In genomic region chr11:97542171-97543150, GRCm38 (mm10) we compare ENCODE assay signal across 20 mouse cellular contexts. TPM values are rescaled to one million over a fixed set of nuclear protein-coding genes. Genes with fewer than 3 reads are reported as not detected.
DNase-seq lines count a peak whose midpoint lies in the region; ATAC-seq and TF ChIP-seq lines count a peak whose summit lies in the region.
"Had no signal": no experiment of that assay in that cellular context is flagged by ENCODE, and none has a peak within 500 bp of the region (broad histone marks: within the 10 kb centered on the region; RNA-seq: fewer than 3 reads in every experiment).

No protein-coding gene starts in this region.

- TF ChIP-seq POLR2A in ES-Bruce4 (IDR thresholded peaks at IDR 0.05; ENCODE audit: insufficient read depth, low read length): no peak

- DNase-seq in forebrain, embryonic 11.5 days (ENCODE audit: low spot score): no peak
- DNase-seq in kidney, postnatal 25 days: no peak
- no peak for DNase-seq in heart, postnatal 36 days
- DNase-seq: gastrocnemius, postnatal 36 days; lung, postnatal 4 days; thymus, adult 2 months had no signal

- TF ChIP-seq CTCF in E14TG2a.4 (conservative IDR thresholded peaks at IDR 0.05; ENCODE audit: low read length) (no peak), ES-Bruce4 (IDR thresholded peaks at IDR 0.05; ENCODE audit: low read depth, low read length) (no peak)
- TF ChIP-seq CTCF in intestine, postnatal 0 days (IDR thresholded peaks at IDR 0.05; ENCODE audit: low read depth): no peak

- no peak overlapping the region for H3K4me3 ChIP-seq in forebrain, embryonic 15.5 days
- H3K4me3 ChIP-seq in forebrain, embryonic 11.5 days (ENCODE audit: low read depth, low read length): no peak overlapping the region
- no peak overlapping the region for H3K4me3 ChIP-seq in kidney, embryonic 15.5 days (replicated peaks)
- H3K4me3 ChIP-seq in E14TG2a.4 (replicated peaks; ENCODE audit: low read length) (peak overlapping the region; percentile 54), ES-Bruce4 (ENCODE audit: low read depth, low read length) (no peak overlapping the region)
- no peak overlapping the region for H3K4me3 ChIP-seq in intestine, postnatal 0 days (ENCODE audit: low read depth, low read length)
- H3K4me3 ChIP-seq: forebrain, embryonic 13.5 days; heart, embryonic 15.5 days; lung, embryonic 15.5 days had no signal

- no peak overlapping the region for H3K4me2 ChIP-seq in forebrain, embryonic 15.5 days (replicated peaks)
- H3K4me2 ChIP-seq in forebrain, embryonic 11.5 days (ENCODE audit: low read depth, low read length, severe bottlenecking): no peak overlapping the region
- H3K4me2 ChIP-seq in kidney, embryonic 15.5 days: no peak overlapping the region
- no peak overlapping the region for H3K4me2 ChIP-seq in intestine, postnatal 0 days (replicated peaks; ENCODE audit: low read depth)
- H3K4me2 ChIP-seq: forebrain, embryonic 13.5 days; heart, embryonic 15.5 days; lung, embryonic 15.5 days; midbrain, embryonic 11.5 days had no signal

- H3K4me1 ChIP-seq in forebrain, embryonic 15.5 days: peaks cover 71% of the 10 kb centered on the region
- peaks cover 11% of the 10 kb centered on the region for H3K4me1 ChIP-seq in forebrain, embryonic 11.5 days (replicated peaks; ENCODE audit: control insufficient read depth, insufficient read depth, low read length)
- peaks cover 58% of the 10 kb centered on the region for H3K4me1 ChIP-seq in kidney, embryonic 15.5 days
- H3K4me1 ChIP-seq in E14TG2a.4 (replicated peaks; ENCODE audit: low read depth, low read length) (peaks cover 67% of the 10 kb centered on the region), ES-Bruce4 (ENCODE audit: control insufficient read depth, insufficient read depth, low read length) (peaks cover 3% of the 10 kb centered on the region)
- H3K4me1 ChIP-seq in intestine, postnatal 0 days (replicated peaks; ENCODE audit: control insufficient read depth, insufficient read depth, low read length): no peaks in the 10 kb centered on the region

- H3K27me3 ChIP-seq in forebrain, embryonic 15.5 days: peaks cover 5% of the 10 kb centered on the region; the same call in 1 of the 2 replicates
- H3K27me3 ChIP-seq in forebrain, embryonic 11.5 days (ENCODE audit: control insufficient read depth, insufficient read depth, low read length): peaks cover 14% of the 10 kb centered on the region
- H3K27me3 ChIP-seq in kidney, embryonic 15.5 days: peaks cover 72% of the 10 kb centered on the region
- H3K27me3 ChIP-seq in E14TG2a.4 (ENCODE audit: insufficient read depth, low read length): peaks cover 76% of the 10 kb centered on the region
- no peaks in the 10 kb centered on the region for H3K27me3 ChIP-seq in ES-Bruce4 (ENCODE audit: control insufficient read depth, insufficient read depth, low read length, poor library complexity, severe bottlenecking)
- H3K27me3 ChIP-seq in intestine, postnatal 0 days (replicated peaks; ENCODE audit: control insufficient read depth, insufficient read depth, low read length): peaks cover 58% of the 10 kb centered on the region

- TF ChIP-seq EP300 in ES-Bruce4 (IDR thresholded peaks at IDR 0.05; ENCODE audit: insufficient read depth, low read depth, low read length): 0 out of 2 replicates have a peak, but pooled peaks have one; percentile 22

- no peaks in the 10 kb centered on the region for H3K36me3 ChIP-seq in forebrain, embryonic 15.5 days
- H3K36me3 ChIP-seq in forebrain, embryonic 11.5 days (ENCODE audit: control insufficient read depth, insufficient read depth, low read length): no peaks in the 10 kb centered on the region
- H3K36me3 ChIP-seq in kidney, embryonic 15.5 days: no peaks in the 10 kb centered on the region
- H3K36me3 ChIP-seq in E14TG2a.4 (ENCODE audit: insufficient read depth, low read length): no peaks in the 10 kb centered on the region
- no peaks in the 10 kb centered on the region for H3K36me3 ChIP-seq in ES-Bruce4 (ENCODE audit: control insufficient read depth, insufficient read depth, low read length, poor library complexity, severe bottlenecking)
- H3K36me3 ChIP-seq in intestine, postnatal 0 days (ENCODE audit: control insufficient read depth, insufficient read depth): no peaks in the 10 kb centered on the region
- H3K36me3 ChIP-seq: heart, embryonic 15.5 days; lung, embryonic 15.5 days had no signal

- no peak overlapping the region for H3K9ac ChIP-seq in forebrain, embryonic 15.5 days (replicated peaks)
- H3K9ac ChIP-seq in forebrain, embryonic 11.5 days (ENCODE audit: low read length): no peak overlapping the region
- H3K9ac ChIP-seq in kidney, embryonic 15.5 days: no peak overlapping the region
- no peak overlapping the region for H3K9ac ChIP-seq in ES-Bruce4 (ENCODE audit: low read depth, poor library complexity, severe bottlenecking)
- no peak overlapping the region for H3K9ac ChIP-seq in intestine, postnatal 0 days (ENCODE audit: low read depth, low read length)
- H3K9ac ChIP-seq: heart, embryonic 15.5 days; liver, embryonic 14.5 days; lung, embryonic 15.5 days had no signal

- intact Hi-C loops in heart, postnatal 36 days (cut with DNase I): no loop called here

- H3K27ac ChIP-seq in forebrain, embryonic 15.5 days (replicated peaks): peak overlapping the region; percentile 50; the same call in 1 of the 2 replicates
- no peak overlapping the region for H3K27ac ChIP-seq in forebrain, embryonic 11.5 days (ENCODE audit: low read depth, low read length)
- H3K27ac ChIP-seq in kidney, embryonic 15.5 days: no peak overlapping the region
- no peak overlapping the region for H3K27ac ChIP-seq in ES-Bruce4 (ENCODE audit: insufficient read depth, low read length)
- no peak overlapping the region for H3K27ac ChIP-seq in intestine, postnatal 0 days (ENCODE audit: low read depth, low read length)
- H3K27ac ChIP-seq: heart, embryonic 15.5 days; liver, embryonic 14.5 days; lung, embryonic 15.5 days had no signal

- WGBS in forebrain, embryonic 15.5 days: 82% methylated on average over 22 of the region's 22 CpGs
- WGBS in forebrain, embryonic 11.5 days: 79% methylated on average over 22 of the region's 22 CpGs
- WGBS in kidney, embryonic 15.5 days: 56% methylated on average over 22 of the region's 22 CpGs
- WGBS in intestine, postnatal 0 days: 81% methylated on average over 22 of the region's 22 CpGs

- H3K9me3 ChIP-seq in forebrain, embryonic 15.5 days: no peaks in the 10 kb centered on the region
- no peaks in the 10 kb centered on the region for H3K9me3 ChIP-seq in forebrain, embryonic 11.5 days (ENCODE audit: control insufficient read depth, low read length)
- no peaks in the 10 kb centered on the region for H3K9me3 ChIP-seq in kidney, embryonic 15.5 days (replicated peaks)
- H3K9me3 ChIP-seq in E14TG2a.4 (ENCODE audit: low read length) (no peaks in the 10 kb centered on the region), ES-Bruce4 (replicated peaks; ENCODE audit: control insufficient read depth, insufficient read depth, low read length, poor library complexity, severe bottlenecking) (no peaks in the 10 kb centered on the region)
- H3K9me3 ChIP-seq in intestine, postnatal 0 days (ENCODE audit: control insufficient read depth): no peaks in the 10 kb centered on the region
- H3K9me3 ChIP-seq: forebrain, embryonic 13.5 days; heart, embryonic 15.5 days; lung, embryonic 15.5 days had no signal

- no peak for ATAC-seq in forebrain, embryonic 15.5 days (replicated peaks)
- no peak for ATAC-seq in forebrain, embryonic 11.5 days (replicated peaks; ENCODE audit: low FRiP score)
- 0 out of 2 replicates have a peak, but pooled peaks have one; percentile 3 for ATAC-seq in kidney, embryonic 15.5 days (replicated peaks; ENCODE audit: low FRiP score)
- ATAC-seq in intestine, postnatal 0 days: no peak
- ATAC-seq: forebrain, embryonic 13.5 days had no signal

RNA-seq across cellular contexts. Expression of gene Srcin1, which starts 33.5 kb away (rescaled TPM):
- 10.8 and 11.6 TPM in 2 replicates for polyA plus RNA-seq in forebrain, embryonic 15.5 days (2015; fragmentation: Nextera tagmentation; extraction: Ambion mirVana)
- polyA plus RNA-seq in forebrain, embryonic 11.5 days (2014; fragmentation: Nextera tagmentation; extraction: Ambion mirVana): 3.2 and 3.7 TPM in 2 replicates
- 0.83 and 0.85 TPM in 2 replicates for polyA plus RNA-seq in kidney, embryonic 15.5 days (2015; fragmentation: Nextera tagmentation; extraction: Ambion mirVana)
- 7.7 and 8.3 TPM in 2 replicates for polyA plus RNA-seq in ES-Bruce4 (2011; ENCODE audit: insufficient read depth, insufficient read length, low read depth, missing spikeins)
- total RNA-seq in heart, postnatal 36 days (2021): under 1 TPM; 0.08 to 0.16 TPM
- 0.18 and 0.24 TPM in 2 replicates for polyA plus RNA-seq in intestine, postnatal 0 days (2015; fragmentation: Nextera tagmentation; extraction: Ambion mirVana)
- total RNA-seq: hematopoietic stem cell, adult 5-6 weeks had no signal

RNA-seq across cellular contexts. Expression of gene 4933428G20Rik, which starts 42.3 kb away (rescaled TPM):
- 1.0 and 1.1 TPM in 2 replicates for polyA plus RNA-seq in forebrain, embryonic 15.5 days (2015; fragmentation: Nextera tagmentation; extraction: Ambion mirVana)
- polyA plus RNA-seq in forebrain, embryonic 11.5 days (2014; fragmentation: Nextera tagmentation; extraction: Ambion mirVana): 0.17 TPM in 1 of 2 replicates, not detected in the other
- polyA plus RNA-seq in kidney, embryonic 15.5 days (2015; fragmentation: Nextera tagmentation; extraction: Ambion mirVana): 0.49 and 0.84 TPM in 2 replicates
- not detected in 2 replicates for polyA plus RNA-seq in ES-Bruce4 (2011; ENCODE audit: insufficient read depth, insufficient read length, low read depth, missing spikeins)
- total RNA-seq in heart, postnatal 36 days (2021): not detected
- polyA plus RNA-seq in intestine, postnatal 0 days (2015; fragmentation: Nextera tagmentation; extraction: Ambion mirVana): 0.10 and 0.21 TPM in 2 replicates
- total RNA-seq: adrenal gland, postnatal 14 days; gastrocnemius, postnatal 36 days; heart, adult 8-10 months; hematopoietic stem cell, adult 5-6 weeks; MEL had no signal
- polyA plus RNA-seq: midbrain, embryonic 11.5 days; thymus, adult 2 months had no signal
